In the genomic region with DNA sequence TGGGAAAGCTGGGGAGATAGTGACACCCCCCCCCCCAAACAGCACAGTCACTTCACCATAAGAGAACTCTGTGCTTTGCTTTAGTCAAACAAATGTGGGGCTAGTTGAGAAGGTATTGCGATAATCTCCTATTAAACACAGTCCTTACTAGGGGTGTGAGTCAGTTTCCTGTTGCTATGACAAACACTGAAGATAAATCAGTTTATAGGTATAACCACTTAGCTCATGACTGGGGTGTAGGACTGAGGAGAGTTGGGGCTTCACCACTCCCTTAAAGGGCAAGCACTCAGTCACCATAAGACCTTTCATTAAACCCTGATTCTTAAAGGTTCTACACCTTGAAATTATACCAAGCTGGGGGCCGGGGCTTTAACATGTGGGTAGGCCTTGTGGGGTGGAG, we compare ENCODE assay signal across 22 mouse cellular contexts.
"Had no signal": no experiment of that assay in that cellular context is flagged by ENCODE, and none has a peak within 500 bp of the region (broad histone marks: within the 10 kb centered on the region; RNA-seq: fewer than 3 reads in every experiment).

No protein-coding gene starts in this region.

- H3K36me3 ChIP-seq: heart, embryonic 13.5 days; heart, embryonic 15.5 days; hindbrain, embryonic 13.5 days; hindbrain, embryonic 15.5 days; kidney, embryonic 15.5 days; limb, embryonic 13.5 days; limb, embryonic 15.5 days; liver, embryonic 12.5 days had no signal

- H3K9ac ChIP-seq: heart, embryonic 13.5 days; heart, embryonic 15.5 days; hindbrain, embryonic 13.5 days; hindbrain, embryonic 15.5 days; kidney, embryonic 15.5 days; limb, embryonic 13.5 days; limb, embryonic 15.5 days; liver, embryonic 12.5 days; liver, embryonic 14.5 days had no signal

- H3K4me1 ChIP-seq: heart, embryonic 15.5 days; hindbrain, embryonic 13.5 days; kidney, embryonic 15.5 days; liver, embryonic 12.5 days had no signal

- H3K9me3 ChIP-seq: heart, embryonic 13.5 days; heart, embryonic 15.5 days; hindbrain, embryonic 13.5 days; hindbrain, embryonic 15.5 days; kidney, embryonic 15.5 days; limb, embryonic 13.5 days; limb, embryonic 15.5 days; liver, embryonic 12.5 days had no signal

- H3K27ac ChIP-seq: heart, adult 2 months; heart, embryonic 13.5 days; heart, embryonic 15.5 days; hindbrain, embryonic 13.5 days; hindbrain, embryonic 15.5 days; hindbrain, postnatal 0 days; kidney, embryonic 15.5 days; kidney, postnatal 0 days; limb, embryonic 13.5 days; limb, embryonic 15.5 days; liver, embryonic 12.5 days; liver, embryonic 14.5 days had no signal

- DNase-seq: gastrocnemius, postnatal 14 days; gastrocnemius, postnatal 36 days; heart, adult 2 months; heart, postnatal 36 days; kidney, adult 11 months; kidney, adult 2 months; kidney, adult 9 months; kidney, postnatal 36 days; layer of hippocampus, adult 9-11 months; layer of hippocampus, postnatal 36 days had no signal

- H3K27me3 ChIP-seq: heart, embryonic 15.5 days; hindbrain, embryonic 13.5 days; limb, embryonic 15.5 days; liver, embryonic 12.5 days had no signal

- H3K4me3 ChIP-seq: heart, adult 2 months; heart, embryonic 13.5 days; heart, embryonic 15.5 days; hindbrain, embryonic 13.5 days; hindbrain, embryonic 15.5 days; kidney, embryonic 15.5 days; limb, embryonic 13.5 days; limb, embryonic 15.5 days; liver, embryonic 12.5 days had no signal

- H3K4me2 ChIP-seq: hindbrain, embryonic 13.5 days; kidney, embryonic 15.5 days; limb, embryonic 13.5 days; limb, embryonic 15.5 days; liver, embryonic 12.5 days had no signal

- ATAC-seq: intestine, embryonic 16.5 days; liver, embryonic 12.5 days had no signal
